ENCODE assay signal across 7 mouse cellular contexts in genomic region chr5:41844147-41844529, GRCm38 (mm10). TPM values are rescaled to one million over a fixed set of nuclear protein-coding genes. Genes with fewer than 3 reads are reported as not detected.
A peak's percentile ranks its signal among the peaks of the same experiment; 100 is the strongest.
DNase-seq lines count a peak whose midpoint lies in the region; ATAC-seq lines count a peak whose summit lies in the region.

TSS of gene Bod1l (minus strand) at chr5:41844315.

- peak within 1 kb of the TSS; percentile 78 for H3K27ac ChIP-seq in intestine, embryonic 16.5 days (ENCODE audit: low read length)
- no peak within 1 kb of the TSS; the same call in 1 of the 2 replicates for H3K27ac ChIP-seq in midbrain, embryonic 11.5 days (ENCODE audit: low read depth, low read length)

- H3K36me3 ChIP-seq in intestine, embryonic 16.5 days (ENCODE audit: control insufficient read depth, insufficient read depth, low read length): no peaks in the 10 kb centered on the region
- no peaks in the 10 kb centered on the region for H3K36me3 ChIP-seq in midbrain, embryonic 11.5 days (ENCODE audit: control insufficient read depth, insufficient read depth, low read length)

- ATAC-seq in intestine, embryonic 16.5 days: peak; percentile 97
- ATAC-seq in midbrain, embryonic 11.5 days (ENCODE audit: low FRiP score): peak; percentile 94

- no peaks in the 10 kb centered on the region for H3K9me3 ChIP-seq in intestine, embryonic 16.5 days (ENCODE audit: control insufficient read depth, low read length)
- no peaks in the 10 kb centered on the region for H3K9me3 ChIP-seq in midbrain, embryonic 11.5 days (ENCODE audit: control insufficient read depth, low read length)

- peaks cover 7% of the 10 kb centered on the region; the same call in 1 of the 2 replicates for H3K4me1 ChIP-seq in intestine, embryonic 16.5 days (ENCODE audit: control insufficient read depth, insufficient read depth, low read length)
- peaks cover 13% of the 10 kb centered on the region for H3K4me1 ChIP-seq in midbrain, embryonic 11.5 days (ENCODE audit: control insufficient read depth, insufficient read depth, low read length)

- WGBS in intestine, embryonic 16.5 days: 0% methylated on average over 38 of the region's 38 CpGs
- WGBS in midbrain, embryonic 11.5 days: under 1% methylated on average over 35 of the region's 38 CpGs

- H3K27me3 ChIP-seq in intestine, embryonic 16.5 days (replicated peaks; ENCODE audit: control insufficient read depth, insufficient read depth, low read length): no peaks in the 10 kb centered on the region
- no peaks in the 10 kb centered on the region for H3K27me3 ChIP-seq in midbrain, embryonic 11.5 days (ENCODE audit: control insufficient read depth, insufficient read depth, low read length)

- peak within 1 kb of the TSS; percentile 82 for H3K4me3 ChIP-seq in intestine, embryonic 16.5 days (ENCODE audit: low read length)
- H3K4me3 ChIP-seq in midbrain, embryonic 11.5 days (ENCODE audit: low read depth, low read length): peak within 1 kb of the TSS; percentile 99

- peak within 1 kb of the TSS; percentile 75 for H3K4me2 ChIP-seq in intestine, embryonic 16.5 days (ENCODE audit: low read depth, low read length)
- H3K4me2 ChIP-seq in midbrain, embryonic 11.5 days: peak within 1 kb of the TSS; percentile 82

- DNase-seq in adrenal gland, adult 8-10 months: peak; percentile 97
- DNase-seq in embryo, embryonic 9.5 days (ENCODE audit: extremely low spot score): peak; percentile 95
- DNase-seq in gastrocnemius, postnatal 4 days (ENCODE audit: low spot score in 2 of 2): peak; percentile 93 to 96
- peak; percentile 99 for DNase-seq in left cerebral cortex, postnatal 36 days (ENCODE audit: low spot score in 2 of 2)
- peak; percentile 99 for DNase-seq in midbrain, embryonic 11.5 days (ENCODE audit: low spot score, missing footprints)
- DNase-seq in skeletal muscle tissue, adult 2 months (ENCODE audit: low read depth, low spot score): peak; percentile 93

- intact Hi-C loops in left cerebral cortex, postnatal 36 days (cut with DNase I): loop anchor here (10.0 kb wide), 1 partner anchor 139 kb away; the partner anchor contains the start of gene Rab28

- H3K9ac ChIP-seq in intestine, embryonic 16.5 days (ENCODE audit: low read depth, low read length): peak within 1 kb of the TSS; percentile 85
- H3K9ac ChIP-seq in midbrain, embryonic 11.5 days (ENCODE audit: low read length): peak within 1 kb of the TSS; percentile 95

RNA-seq across cellular contexts. Expression of gene Bod1l, which starts in this region (rescaled TPM):
- 10 to 100 TPM; 35.9 to 45.8 (median 38.2) TPM for total RNA-seq in adrenal gland, adult 8-10 months (2022)
- total RNA-seq in gastrocnemius, postnatal 4 days (2021): 10 to 100 TPM; 19.4 to 21.9 TPM
- polyA plus RNA-seq in intestine, embryonic 16.5 days (2015; fragmentation: Nextera tagmentation; extraction: Ambion mirVana): 8.3 and 13.8 TPM in 2 replicates
- total RNA-seq in left cerebral cortex, postnatal 36 days (2021): 10 to 100 TPM; 33.5 to 43.0 TPM
- 24.5 and 24.6 TPM in 2 replicates for polyA plus RNA-seq in midbrain, embryonic 11.5 days (2014; fragmentation: Nextera tagmentation; extraction: Ambion mirVana)
